Mouse (Mus musculus) lung, embryonic 14.5 days (tissue): Measurements from ENCODE around the gene Defb46. TPM values are rescaled to one million over a fixed set of nuclear protein-coding genes. Genes with fewer than 3 reads are reported as not detected.

ENCODE experiments used
- ATAC-seq: fragments of 200-750 bp; cut with Nextera tagmentation; 2 replicates; pipeline ENCODE4 v1.8.0; 2017; ENCODE audit warnings: mild to moderate bottlenecking, moderate TSS enrichment, moderate library complexity; ENCODE audit not compliant: insufficient read depth
- DNase-seq: peaks from one replicate; pipeline ENCODE4 v3.0.0-alpha.2; 2015
- H3K27ac ChIP-seq: fragments of 300-500 bp; sonication (generic); 2 replicates; pipeline ENCODE4 v1.5.1; 2014; ENCODE audit warnings: low read depth, mild to moderate bottlenecking, moderate library complexity
- H3K27me3 ChIP-seq: fragments of 300-500 bp; sonication (generic); 2 replicates; pipeline ENCODE4 v1.6.1; 2014; ENCODE audit warnings: low read length, control low read depth; ENCODE audit not compliant: insufficient read depth
- H3K36me3 ChIP-seq: fragments of 300-500 bp; sonication (generic); 2 replicates; pipeline ENCODE4 v1.6.1; 2014; ENCODE audit warnings: control low read depth; ENCODE audit not compliant: insufficient read depth
- H3K4me1 ChIP-seq: fragments of 300-500 bp; sonication (generic); 2 replicates; pipeline ENCODE4 v1.6.1; 2014; ENCODE audit warnings: antibody characterized with exemption, control low read depth; ENCODE audit not compliant: insufficient read depth
- H3K4me2 ChIP-seq: fragments of 300-500 bp; sonication (generic); 2 replicates; pipeline ENCODE4 v1.6.1; 2014; ENCODE audit warnings: mild to moderate bottlenecking
- H3K4me3 ChIP-seq: fragments of 300-500 bp; sonication (generic); 2 replicates; pipeline ENCODE4 v1.5.1; 2014; ENCODE audit warnings: low read depth, low read length
- H3K9ac ChIP-seq: fragments of 300-500 bp; sonication (generic); 2 replicates; pipeline ENCODE4 v1.6.1; 2014
- H3K9me3 ChIP-seq: fragments of 300-500 bp; sonication (generic); 2 replicates; pipeline ENCODE4 v1.6.1; 2016; ENCODE audit warnings: low read depth, low read length, control low read depth
- CTCF ChIP-seq: IDR thresholded peaks from 2 replicates; pipeline ENCODE4 v1.5.1; 2016; ENCODE audit warnings: antibody characterized with exemption, low read depth
- WGBS: fragments of 180-500 bp; shearing (Covaris S2); extraction: QIAGEN DNeasy Blood & Tissue Kit; methylation state at CpG from one replicate; pipeline ENCODE4 v1.1.7; 2014; 5-methylcytosine and 5-hydroxymethylcytosine counted together
- polyA plus RNA-seq: library from polyadenylated mRNA; unstranded; fragments of >200 nt; fragmentation: Nextera tagmentation; extraction: Ambion mirVana; gene quantifications from 2 replicates; pipeline ENCODE4 v1.2.1, GENCODE M21; 2014

The Defb46 gene
- polyA plus RNA-seq, result not detected in 2 replicates

DNA sequence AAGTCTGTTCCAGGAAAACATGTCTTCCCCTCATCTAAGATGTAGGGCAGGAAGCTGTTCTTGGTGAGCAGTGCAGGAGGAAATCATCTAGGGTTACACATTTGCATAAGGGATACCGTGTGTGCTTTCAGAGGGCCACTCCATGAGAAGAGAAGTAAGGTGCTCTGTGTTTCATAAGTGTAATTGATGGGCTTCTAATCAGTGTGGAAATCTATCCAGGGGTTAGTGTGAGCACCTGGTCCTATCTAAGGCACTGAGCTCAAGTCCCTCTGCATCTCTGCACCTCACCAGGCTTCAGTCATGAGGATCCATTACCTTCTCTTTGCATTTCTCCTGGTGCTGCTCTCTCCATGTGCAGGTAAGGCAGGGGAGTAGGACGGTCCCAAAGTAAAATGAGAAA lies at the start of gene Defb46:
TSS of gene Defb46 (plus strand) at position 301 of the 400 bp plus-strand sequence.
- Histone ChIP-seq H3K27me3 (no peaks in the 10 kb centered on the region), H3K4me1 (no peaks in the 10 kb centered on the region), H3K9me3 (no peaks in the 10 kb centered on the region), H3K9ac (no peak within 1 kb of the TSS), H3K27ac (no peak within 1 kb of the TSS), H3K36me3 (no peaks in the 10 kb centered on the region), H3K4me2 (no peak within 1 kb of the TSS), H3K4me3 (no peak within 1 kb of the TSS)
- DNase-seq, result no peak
- no peak for ATAC-seq
- WGBS, result 65% methylated on average over 2 of the region's 2 CpGs
- no peak for TF ChIP-seq CTCF

DNA sequence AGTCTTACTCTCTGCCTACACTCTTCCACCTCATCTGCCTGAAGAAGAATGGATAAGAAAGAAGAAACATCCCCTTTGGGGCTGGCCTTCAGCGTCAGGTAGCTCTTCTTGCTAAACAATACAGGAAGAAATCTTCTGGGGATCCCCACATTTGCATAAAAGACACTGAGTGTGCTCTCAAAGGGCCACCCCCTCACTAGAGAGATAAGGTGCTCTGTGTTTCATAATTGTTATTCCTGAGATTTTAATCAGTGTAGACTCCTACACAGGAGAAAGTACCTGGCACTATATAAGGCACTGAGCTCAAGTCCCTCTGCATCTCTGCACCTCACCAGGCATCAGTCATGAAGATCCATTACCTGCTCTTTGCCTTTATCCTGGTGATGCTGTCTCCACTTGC lies 14.6 kb upstream of the Defb46 start, which contains the start of gene Defb6:
TSS of gene Defb6 (plus strand) at position 318 of the 400 bp plus-strand sequence.
- no peak for TF ChIP-seq CTCF
- Histone ChIP-seq H3K27me3 (no peaks in the 10 kb centered on the region), H3K4me2 (no peak within 1 kb of the TSS), H3K4me3 (no peak within 1 kb of the TSS), H3K36me3 (no peaks in the 10 kb centered on the region), H3K9me3 (no peaks in the 10 kb centered on the region), H3K4me1 (no peaks in the 10 kb centered on the region), H3K27ac (no peak within 1 kb of the TSS), H3K9ac (no peak within 1 kb of the TSS)
- ATAC-seq, result no peak
- DNase-seq, result no peak
- WGBS, result 64% methylated on average over 1 of the region's 1 CpGs

DNA sequence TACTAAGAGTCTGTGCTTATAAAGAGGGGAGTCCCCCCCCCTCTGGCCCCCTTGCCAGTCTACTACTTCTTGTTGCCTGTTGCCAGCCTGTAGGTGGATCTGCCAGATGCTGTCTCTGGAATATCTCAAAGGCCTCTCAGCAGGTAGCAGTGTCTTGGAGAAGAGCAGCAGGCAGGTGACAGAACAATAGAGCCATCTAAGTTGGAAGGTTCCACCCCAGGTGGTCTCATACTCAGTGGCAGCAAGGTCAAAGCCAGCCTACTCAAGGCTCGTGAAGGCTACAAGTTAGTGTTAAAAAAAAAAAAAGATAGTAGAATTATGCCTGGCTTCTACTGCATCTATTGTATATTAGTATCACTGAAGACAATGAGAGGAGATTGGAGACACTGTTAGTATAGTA lies 1.6 kb upstream of the Defb46 start:
- H3K4me2 ChIP-seq, result no peak overlapping the region
- H3K4me3 ChIP-seq, result no peak overlapping the region
- WGBS, result 72% methylated on average over 1 of the region's 1 CpGs
- H3K36me3 ChIP-seq, result no peaks in the 10 kb centered on the region
- H3K9ac ChIP-seq, result no peak overlapping the region
- ATAC-seq (no peak), DNase-seq (no peak)
- no peaks in the 10 kb centered on the region for H3K27me3 ChIP-seq
- H3K4me1 ChIP-seq, result no peaks in the 10 kb centered on the region
- TF ChIP-seq CTCF, result no peak
- no peaks in the 10 kb centered on the region for H3K9me3 ChIP-seq
- no peak overlapping the region for H3K27ac ChIP-seq

GRCm38 (mm10) chr8:19247280-19247679 lies 7.6 kb downstream of the Defb46 start, which contains the start of gene Defb5:
Defb5 (plus strand) TSS chr8:19247580.
- ATAC-seq (no peak), DNase-seq (no peak)
- H3K27ac ChIP-seq, result no peak within 1 kb of the TSS
- no peaks in the 10 kb centered on the region for H3K4me1 ChIP-seq
- no peak within 1 kb of the TSS for H3K9ac ChIP-seq
- no peak within 1 kb of the TSS for H3K4me3 ChIP-seq
- H3K9me3 ChIP-seq, result no peaks in the 10 kb centered on the region
- no peak for TF ChIP-seq CTCF
- no peak within 1 kb of the TSS for H3K4me2 ChIP-seq
- no peaks in the 10 kb centered on the region for H3K27me3 ChIP-seq
- WGBS, result 90% methylated on average over 5 of the region's 5 CpGs
- H3K36me3 ChIP-seq, result no peaks in the 10 kb centered on the region

GRCm38 (mm10) chr8:19258136-19258535 lies 18.4 kb downstream of the Defb46 start:
- H3K4me2 ChIP-seq, result no peak overlapping the region
- ATAC-seq (no peak), DNase-seq (no peak)
- TF ChIP-seq CTCF, result no peak
- no peaks in the 10 kb centered on the region for H3K36me3 ChIP-seq
- no peaks in the 10 kb centered on the region for H3K4me1 ChIP-seq
- H3K9me3 ChIP-seq, result no peaks in the 10 kb centered on the region; the same call in 1 of the 2 replicates
- H3K27me3 ChIP-seq, result no peaks in the 10 kb centered on the region
- H3K27ac ChIP-seq, result no peak overlapping the region
- no peak overlapping the region for H3K4me3 ChIP-seq
- H3K9ac ChIP-seq, result no peak overlapping the region

GRCm38 (mm10) chr8:19259667-19260066 lies 20.0 kb downstream of the Defb46 start:
- no peak for ATAC-seq
- Histone ChIP-seq H3K27me3 (no peaks in the 10 kb centered on the region), H3K4me1 (no peaks in the 10 kb centered on the region), H3K27ac (no peak overlapping the region), H3K4me2 (no peak overlapping the region), H3K9ac (no peak overlapping the region), H3K36me3 (no peaks in the 10 kb centered on the region), H3K4me3 (no peak overlapping the region), H3K9me3 (no peaks in the 10 kb centered on the region)
- WGBS, result 58% methylated on average over 3 of the region's 3 CpGs
- no peak for DNase-seq
- no peak for TF ChIP-seq CTCF

Other genes starting within 250 kb of the Defb46 start
- gene Defb37, start 248.9 kb upstream of the Defb46 start, polyA plus RNA-seq, result not detected in 2 replicates
- gene Defb38, start 213.3 kb upstream of the Defb46 start, polyA plus RNA-seq, result not detected in 2 replicates
- gene Defb39, start 175.1 kb upstream of the Defb46 start, polyA plus RNA-seq, result not detected in 2 replicates
- gene Defb12, start 125.1 kb upstream of the Defb46 start, polyA plus RNA-seq, result not detected in 2 replicates
- not detected in 2 replicates for gene Defb34, start 116.2 kb upstream of the Defb46 start, polyA plus RNA-seq
- gene Gm45826, start 99.1 kb upstream of the Defb46 start, polyA plus RNA-seq, result not detected in 2 replicates
- gene Defb14, start 45.6 kb upstream of the Defb46 start, polyA plus RNA-seq, result not detected in 2 replicates
- not detected in 2 replicates for gene Defb4, start 41.2 kb upstream of the Defb46 start, polyA plus RNA-seq
- not detected in 2 replicates for gene Defb6, start 14.4 kb upstream of the Defb46 start, polyA plus RNA-seq
- gene Defb5, start 7.7 kb downstream of the Defb46 start, polyA plus RNA-seq, result not detected in 2 replicates
- gene Defb3, start 53.4 kb downstream of the Defb46 start, polyA plus RNA-seq, result not detected in 2 replicates
- not detected in 2 replicates for gene Defb8, start 207.7 kb downstream of the Defb46 start, polyA plus RNA-seq